Mouse (Mus musculus) liver, postnatal 0 days (tissue): ENCODE measurements at regions not wholly inside any gene's neighbourhood (a gene's known extent, or its start where the extent isn't known, plus 50 kb on each side); places are given as distances from the start of the nearest gene placed in this dataset.

Experiments used
- CTCF ChIP-seq: sonication (generic); IDR thresholded peaks from 2 replicates; pipeline ENCODE4 v1.5.1; 2016; ENCODE audit warnings: antibody characterized with exemption, low read depth
- EP300 ChIP-seq: IDR thresholded peaks from 2 replicates; pipeline ENCODE4 v1.6.1; 2016; ENCODE audit warnings: antibody characterized with exemption, low read depth, mild to moderate bottlenecking

- no peak for TF ChIP-seq EP300
- no peak for TF ChIP-seq CTCF
These were observed 93.6 kb upstream of the Stmnd1 start for GRCm38 (mm10) chr13:46179916-46180315.
